Mouse (Mus musculus) lung, adult 18-20 months (tissue): ENCODE measurements around the gene Tmco4.
A peak's percentile ranks its signal among the peaks of the same experiment; 100 is the strongest.
"Not testable (repeated sequence)": the region's sequence is repeated elsewhere in the genome, so short reads cannot be mapped to it uniquely, and the experiment has no call there.

Source experiments
- DNase-seq, 2 experiments: peaks; one replicate each; pipeline ENCODE4 v3.0.0; 2022; ENCODE audit warnings: mixed read lengths in 2 of 2

Gene Tmco4

DNA sequence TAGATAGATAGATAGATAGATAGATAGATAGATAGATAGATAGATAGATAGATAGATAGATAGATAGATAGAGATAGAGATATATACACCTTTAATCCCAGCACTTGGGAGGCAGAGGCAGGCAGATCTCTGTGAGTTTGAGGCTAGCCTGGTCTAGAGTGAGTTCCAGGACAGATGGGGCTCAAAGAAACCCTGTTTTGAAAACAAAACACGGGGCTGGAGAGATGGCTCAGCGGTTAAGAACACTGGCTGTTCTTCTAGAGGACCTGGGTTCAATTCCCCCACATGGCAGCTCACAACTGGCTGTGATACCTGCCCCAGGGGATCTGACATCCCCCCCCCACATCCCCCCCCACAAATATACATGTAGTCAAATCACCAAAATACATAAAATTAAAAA lies 1.9 kb downstream of the Tmco4 start:
- DNase-seq = not testable (repeated sequence)

DNA sequence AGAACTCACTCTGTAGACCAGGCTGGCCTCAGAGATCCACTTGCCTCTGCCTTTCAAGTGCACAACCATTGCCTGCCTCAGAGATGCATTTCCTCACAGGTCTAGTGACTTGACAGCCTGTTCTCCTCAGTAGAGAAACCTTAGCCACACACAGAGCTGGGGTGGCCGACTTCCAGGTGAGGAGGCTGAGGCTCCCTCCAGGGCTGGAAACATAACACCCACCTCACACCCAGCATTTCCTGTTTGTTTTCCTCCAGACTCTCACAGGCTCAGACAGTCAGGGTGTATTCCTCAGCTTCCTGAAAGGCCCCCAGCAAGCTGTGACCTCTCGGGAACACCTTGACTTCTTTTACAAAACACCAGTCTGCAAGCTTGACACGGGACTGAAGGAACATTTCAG lies 2.5 kb downstream of the Tmco4 start:
- no peak for DNase-seq

DNA sequence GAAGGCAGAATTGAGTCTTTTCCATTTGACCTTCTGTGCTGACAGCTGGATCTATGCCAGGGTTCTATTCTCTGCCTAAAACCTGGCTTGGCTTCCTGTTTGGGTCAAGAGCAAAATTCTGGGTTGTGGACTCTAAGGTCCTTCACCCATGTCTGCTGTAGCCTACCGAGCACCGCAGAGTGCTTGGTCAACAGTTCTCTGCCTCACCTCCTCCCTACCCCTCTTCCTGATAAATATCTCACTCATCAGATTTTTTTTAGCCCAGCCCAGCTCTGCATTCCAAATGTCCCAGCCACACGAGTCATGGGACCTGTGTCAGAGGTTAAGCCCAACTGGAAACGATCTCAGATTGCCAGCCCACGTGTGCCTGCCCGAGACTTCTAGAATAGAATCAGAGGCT lies 3.4 kb downstream of the Tmco4 start:
- peak; percentile 31 to 54 for DNase-seq

DNA sequence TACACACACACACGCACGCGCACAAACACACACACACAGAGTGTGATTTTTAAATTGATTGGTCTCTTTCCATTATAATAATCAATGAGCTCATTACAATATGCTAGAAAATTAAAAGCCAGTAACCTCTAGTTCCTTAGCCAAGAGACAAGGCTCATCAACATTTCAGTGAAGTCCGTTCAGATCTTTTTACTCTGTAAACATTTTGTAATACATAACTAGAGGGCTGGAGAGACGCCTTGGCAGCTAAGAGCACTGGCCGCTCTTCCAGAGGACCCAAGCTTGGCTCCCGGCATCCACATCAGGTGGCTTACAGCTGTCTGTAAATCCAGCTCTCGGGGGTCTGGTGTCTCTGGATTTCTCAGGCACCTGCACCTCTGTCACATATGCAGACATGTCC lies 7.3 kb downstream of the Tmco4 start:
- no peak for DNase-seq

DNA sequence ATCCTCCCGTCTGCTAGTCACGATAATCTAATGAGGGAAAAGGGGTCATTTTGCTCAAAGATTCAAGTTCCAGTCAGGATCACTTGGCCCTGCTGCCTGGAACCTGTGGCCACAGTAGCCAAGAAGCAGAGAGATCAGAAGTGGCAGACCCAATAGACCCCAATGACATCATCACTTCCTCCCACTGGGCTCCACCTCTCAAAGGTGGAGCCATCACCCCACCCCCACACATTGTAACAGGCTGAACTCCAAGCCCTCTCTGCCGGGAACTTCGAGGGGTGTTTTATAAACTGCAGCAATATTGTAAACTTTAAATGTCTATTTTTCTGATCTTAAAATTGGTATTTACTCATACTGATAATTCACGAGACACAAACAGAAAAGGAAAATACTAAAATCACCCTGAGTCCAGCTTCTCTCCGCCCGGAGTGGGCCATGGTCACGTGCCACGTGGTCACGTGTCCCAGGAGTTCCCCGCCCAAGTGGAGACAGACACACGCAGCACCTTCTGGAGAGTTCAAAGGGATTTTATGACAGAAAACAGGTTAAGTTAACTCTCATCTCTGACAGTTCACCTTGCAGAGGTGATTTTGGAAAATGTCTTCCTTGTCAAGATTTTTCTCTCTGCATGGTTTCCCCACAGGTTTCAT lies 8.2 kb downstream of the Tmco4 start:
- DNase-seq = no peak

DNA sequence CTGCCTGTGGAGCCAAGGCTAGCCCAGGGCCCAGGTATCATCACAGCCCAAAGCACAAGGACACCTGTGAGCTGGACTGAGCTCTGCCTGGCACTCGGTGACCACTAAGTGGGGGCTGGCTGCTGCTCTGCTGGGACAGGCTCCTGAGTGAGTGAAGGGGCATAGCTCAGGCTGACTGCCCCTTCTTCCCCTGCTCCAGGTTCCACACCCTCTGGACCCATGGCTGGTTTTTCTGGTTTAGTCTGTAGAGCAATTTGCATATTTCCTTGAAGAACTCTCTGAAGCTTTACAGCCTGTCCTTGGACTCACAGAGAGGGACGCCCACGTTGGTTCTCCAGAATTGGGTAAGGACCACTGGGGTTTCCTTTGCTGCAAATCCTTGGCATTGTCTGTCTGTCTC lies 10.7 kb downstream of the Tmco4 start:
- DNase-seq = peak; percentile 18 to 55

DNA sequence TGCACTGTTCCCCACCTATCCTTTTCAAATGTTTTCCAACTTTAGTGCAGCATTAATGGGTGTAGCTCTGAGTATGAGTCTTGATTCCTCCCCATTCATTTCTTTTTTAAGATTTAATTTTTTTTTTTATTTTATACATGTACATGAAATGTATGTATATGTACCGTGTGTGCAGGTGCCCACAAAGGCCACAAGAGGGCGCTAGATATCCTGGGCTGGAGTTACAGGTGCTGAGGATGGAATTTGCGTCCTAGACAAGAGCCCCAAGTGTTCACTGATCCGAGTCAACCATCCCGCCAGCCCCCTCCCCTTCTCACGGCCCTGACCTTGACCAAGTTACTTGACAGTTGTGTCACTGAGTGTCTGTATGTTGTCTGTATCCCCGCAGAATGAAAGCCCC lies 12.1 kb downstream of the Tmco4 start:
- DNase-seq = no peak

DNA sequence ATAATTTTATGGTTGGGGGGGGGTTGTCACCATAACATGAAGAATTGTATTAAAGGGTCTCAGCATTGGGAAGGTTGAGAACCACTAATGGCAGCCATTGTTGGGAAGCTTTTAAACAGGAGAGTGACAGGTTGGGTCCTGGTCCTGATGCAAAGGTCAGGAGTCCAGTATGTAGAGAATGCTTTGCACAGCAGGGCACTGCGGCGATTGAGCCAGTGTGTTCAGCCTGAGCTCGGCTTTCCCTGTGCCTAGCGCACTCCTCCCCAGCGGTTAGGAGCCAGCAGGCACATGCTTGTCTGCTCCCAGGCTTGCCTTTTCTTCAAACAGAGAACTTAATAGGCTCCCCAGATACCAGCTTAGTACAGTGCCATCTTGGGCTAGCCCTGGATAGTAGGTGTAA lies 13.6 kb downstream of the Tmco4 start:
- no peak for DNase-seq

DNA sequence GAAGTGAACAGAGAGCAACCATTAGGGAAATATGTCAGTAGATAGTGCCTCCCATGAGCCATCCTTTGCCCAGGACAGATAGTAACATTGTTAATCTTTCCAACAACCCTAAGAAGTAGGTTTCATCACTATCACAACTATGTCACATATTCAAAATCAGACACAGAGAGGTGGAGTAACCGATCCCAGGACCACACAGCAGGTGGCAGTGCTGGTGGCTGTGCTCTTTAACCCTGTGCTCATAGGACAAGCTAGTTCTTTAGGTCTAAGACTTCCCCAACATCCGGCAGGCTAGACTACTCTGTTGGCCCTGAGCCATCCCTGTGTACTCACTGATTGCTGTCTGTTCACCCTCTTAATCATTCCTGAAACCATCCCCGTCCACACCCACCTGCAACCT lies 21.7 kb downstream of the Tmco4 start:
- no peak for DNase-seq

DNA sequence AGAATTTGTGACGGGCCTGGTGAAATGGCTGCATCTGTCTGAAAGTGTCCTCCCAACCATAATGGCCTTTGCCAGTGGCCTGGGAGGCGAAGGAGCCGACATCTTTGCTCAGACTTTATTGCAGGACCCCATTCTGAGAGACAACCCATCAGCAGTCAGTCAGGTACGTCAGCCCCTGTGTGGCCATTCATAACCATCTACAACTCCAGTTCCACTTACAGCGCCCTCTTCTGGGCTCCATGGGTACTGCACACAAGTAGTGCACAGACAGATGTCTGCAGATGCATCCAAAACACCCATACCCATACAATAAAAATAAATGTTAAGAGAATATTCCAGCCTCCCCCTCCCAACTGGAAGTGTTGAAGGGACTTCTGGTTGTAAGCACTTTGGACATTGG lies 23.7 kb downstream of the Tmco4 start:
- no peak for DNase-seq

DNA sequence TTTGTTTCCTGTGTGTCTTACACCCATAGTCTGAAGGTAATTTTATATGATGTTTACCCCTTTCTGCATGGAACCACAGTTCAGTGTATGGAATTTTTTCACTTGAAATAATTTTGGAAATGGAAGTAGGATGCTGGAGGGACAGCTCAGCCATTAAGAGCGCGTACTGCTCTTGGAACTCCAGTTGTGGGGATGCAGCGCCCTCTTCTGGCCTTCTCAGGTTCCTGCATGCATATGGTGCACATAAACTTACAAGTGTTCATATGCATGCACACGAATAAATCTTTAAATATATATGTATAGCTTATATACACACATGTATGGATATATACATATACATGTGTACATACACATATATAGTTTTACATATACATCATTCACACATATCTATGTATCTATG lies 24.4 kb downstream of the Tmco4 start:
- no peak for DNase-seq

DNA sequence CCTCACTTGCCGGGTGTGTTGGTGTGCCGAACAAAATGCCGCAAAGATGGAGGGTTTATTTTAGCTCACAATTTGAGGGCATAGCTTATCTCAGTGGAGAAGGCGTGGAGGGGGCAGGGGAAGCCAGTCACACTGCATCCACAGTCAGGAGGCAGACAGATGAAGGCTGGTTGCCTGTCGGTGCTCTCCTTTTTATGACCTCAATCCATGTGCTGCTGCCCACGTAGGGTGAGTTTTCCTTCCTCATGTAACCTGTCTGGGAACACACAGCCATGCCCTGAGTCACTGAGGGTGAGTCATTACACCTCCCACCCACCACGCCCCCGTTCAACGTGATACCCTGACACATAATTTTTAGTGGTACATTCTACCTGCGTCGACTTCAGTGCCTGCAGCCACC lies 25.9 kb downstream of the Tmco4 start:
- no peak for DNase-seq

DNA sequence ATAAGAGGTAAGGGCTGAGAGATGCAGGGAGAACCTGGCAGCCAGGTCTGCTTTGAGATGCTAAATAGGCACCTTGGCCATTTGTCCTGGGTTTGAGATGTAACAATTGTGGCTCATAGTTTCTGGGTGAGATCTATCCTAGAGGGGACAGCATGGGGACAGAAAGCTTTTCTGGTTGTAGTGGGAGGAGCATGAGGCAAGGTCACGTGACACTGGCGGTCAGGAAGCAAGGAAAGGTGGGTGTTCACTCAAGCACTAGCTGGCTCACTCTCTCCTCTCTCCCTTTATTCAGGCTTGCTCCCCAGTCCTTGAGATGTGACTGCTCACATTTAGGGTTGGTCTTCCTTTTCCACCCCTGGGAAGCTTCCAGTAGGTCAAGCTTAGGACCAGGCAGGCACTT lies 28.3 kb downstream of the Tmco4 start:
- DNase-seq = peak in 1 of 2 experiments; percentile 32

DNA sequence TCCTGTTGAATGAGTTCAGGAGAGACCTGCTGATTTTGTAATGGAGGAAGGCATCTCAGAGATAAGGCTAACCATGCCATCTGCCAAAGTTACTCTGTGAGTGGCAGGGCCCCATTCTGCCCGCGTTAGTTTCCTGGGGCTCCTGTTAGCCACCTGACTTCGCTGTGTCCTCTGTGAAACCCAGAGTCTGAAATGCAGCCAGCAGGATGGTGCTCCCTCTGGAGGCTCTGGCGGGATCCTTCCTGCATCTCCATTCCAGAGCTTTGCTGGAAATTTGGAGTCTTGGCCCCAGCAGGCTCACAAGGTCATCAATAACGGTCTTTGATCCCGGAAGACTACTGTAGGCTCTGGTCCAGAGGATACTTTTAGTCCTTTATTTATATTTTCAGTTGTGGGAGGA lies 28.7 kb downstream of the Tmco4 start:
- DNase-seq = peak; percentile 29 to 38

DNA sequence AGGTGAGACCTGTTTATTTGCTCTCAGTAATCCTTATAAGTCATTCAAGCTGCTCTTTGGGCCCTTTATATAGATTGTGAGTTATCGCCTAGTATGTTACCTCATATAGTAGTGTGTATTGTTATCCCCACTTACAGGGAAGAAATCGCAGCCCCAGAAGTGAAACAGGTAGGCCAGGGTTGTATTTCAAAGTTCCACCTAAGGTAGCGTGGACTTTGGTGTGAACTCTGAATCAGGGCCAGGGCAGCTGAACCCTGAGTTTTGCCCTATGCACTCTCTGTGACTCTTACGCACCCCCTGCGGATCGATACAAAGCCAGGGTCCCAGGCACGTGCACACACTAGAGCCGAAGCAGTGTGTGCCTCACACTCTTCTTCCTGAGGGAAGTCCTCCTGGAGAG lies 31.4 kb downstream of the Tmco4 start:
- DNase-seq = no peak

DNA sequence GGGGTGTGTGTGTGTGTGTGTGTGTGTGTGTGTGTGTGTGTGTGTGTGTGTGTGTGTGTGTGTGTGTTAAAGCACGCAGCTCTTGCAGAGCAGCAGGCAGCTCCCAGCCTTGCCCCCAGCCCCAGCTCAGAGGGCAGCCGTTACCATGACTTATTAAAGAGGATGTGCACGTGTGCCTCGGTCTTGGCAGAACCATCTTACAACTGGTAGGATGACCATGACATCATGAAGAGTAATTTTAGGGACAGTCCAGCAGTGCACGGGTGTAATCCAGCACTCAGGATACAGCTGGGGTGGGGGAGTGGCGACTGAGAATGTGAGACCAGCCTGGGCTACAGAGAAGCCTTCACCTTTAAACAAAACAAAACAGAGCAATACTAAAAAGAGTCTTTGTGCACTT lies 32.5 kb downstream of the Tmco4 start:
- no peak for DNase-seq

DNA sequence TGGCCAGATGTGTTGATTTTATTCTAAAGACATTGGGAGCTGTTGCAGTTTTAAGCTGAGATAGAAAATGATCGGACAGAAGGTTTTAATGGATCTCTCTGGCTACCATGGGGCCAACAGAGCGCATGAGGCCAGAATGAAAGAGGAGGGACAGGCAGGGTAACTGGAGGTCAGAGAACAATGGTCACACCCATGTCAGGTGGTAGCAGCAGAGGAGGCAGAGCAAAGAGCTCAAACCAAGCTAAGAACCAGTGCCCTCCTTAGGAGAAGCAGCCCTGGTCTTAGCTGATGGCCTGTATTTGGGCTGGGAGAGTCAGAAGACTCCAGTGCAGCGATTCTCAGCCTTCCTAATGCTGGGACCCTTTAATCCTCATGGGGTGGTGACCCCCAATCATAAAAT lies 34.7 kb downstream of the Tmco4 start:
- DNase-seq = no peak

DNA sequence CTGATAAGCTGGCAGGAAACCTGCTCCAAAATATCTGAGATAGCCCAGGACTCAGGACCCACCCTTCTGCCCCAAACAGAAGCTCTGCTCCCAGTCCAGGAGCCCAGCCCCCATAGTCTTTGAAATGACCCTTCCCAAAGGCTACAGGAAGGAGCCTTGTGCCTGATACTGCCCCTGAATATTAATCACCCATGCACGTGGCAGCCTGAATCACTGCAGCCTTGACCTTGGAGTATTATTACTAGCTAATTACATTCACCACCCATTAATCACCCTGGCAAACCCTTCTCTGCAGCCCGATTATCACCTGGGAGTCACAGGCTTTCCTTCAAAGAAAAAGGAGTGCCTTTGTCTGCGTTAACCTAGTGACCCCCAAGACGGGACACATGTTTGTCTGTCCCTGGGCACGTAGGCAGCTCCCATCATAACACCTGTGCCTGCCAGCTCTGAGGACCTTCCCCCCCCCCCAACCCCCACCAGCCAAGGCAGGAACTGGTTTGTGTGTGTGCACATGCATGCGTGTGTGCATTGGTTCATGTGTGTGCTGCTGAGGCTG lies 35.4 kb downstream of the Tmco4 start:
- no peak for DNase-seq

DNA sequence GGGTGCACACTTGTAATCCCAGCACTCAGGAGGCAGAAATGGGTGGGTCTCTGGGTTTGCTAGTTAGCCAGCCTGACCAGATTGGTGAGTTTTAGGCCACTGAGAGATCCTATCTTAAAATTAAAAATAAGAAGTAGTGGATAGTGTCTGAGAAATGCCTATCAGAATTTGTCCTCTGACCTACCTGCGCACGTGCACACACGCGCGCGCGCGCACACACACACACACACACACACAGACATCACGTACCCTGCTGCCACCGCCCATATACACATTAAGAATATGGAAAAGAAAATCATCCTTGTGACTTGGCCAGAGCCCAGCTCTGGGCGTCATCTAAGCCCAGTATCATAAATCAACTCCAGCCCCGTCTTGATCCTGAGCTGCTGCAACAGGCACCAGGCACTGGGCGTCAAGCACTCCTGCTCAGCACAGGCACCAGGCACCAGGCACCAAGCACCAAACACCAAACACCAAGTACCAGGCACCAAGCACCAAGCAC lies 38.6 kb downstream of the Tmco4 start:
- DNase-seq = no peak

DNA sequence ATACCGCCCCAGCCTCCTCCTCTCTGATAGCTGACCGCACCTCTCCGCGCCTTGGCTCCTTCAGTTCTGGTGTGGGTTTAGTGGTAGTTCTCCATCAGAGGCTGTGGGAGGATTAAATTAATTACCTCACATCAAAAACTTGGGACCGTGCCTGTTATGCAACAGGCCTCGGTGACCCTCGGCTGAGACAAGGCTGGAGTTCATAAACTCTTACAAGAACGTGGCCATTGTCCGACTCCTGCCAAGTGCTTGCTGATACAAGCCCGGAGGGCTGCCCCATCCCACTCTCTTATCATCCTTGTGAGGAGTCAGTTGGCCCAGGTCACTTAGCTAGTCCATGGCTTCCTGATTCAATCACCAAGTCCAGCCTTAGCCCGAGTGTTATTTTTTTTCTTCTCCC lies 40.6 kb downstream of the Tmco4 start:
- no peak for DNase-seq

DNA sequence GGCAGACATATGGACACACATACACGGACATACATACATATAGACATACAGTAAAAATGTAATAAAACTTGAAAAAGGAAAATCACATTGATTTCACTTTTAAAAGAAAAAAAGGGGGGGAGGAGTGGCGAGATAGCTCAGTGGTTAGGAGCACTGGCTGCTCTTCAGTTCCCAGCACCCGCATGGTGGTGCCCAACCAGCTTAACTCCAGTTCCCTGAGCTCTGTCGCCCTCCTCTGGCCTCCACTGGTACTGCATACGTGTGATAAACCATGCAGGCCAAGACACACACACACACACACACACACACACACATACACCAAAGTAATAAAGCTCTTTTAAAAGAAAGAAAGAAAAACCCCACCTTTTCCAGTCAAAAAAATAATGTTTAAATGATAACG lies 42.1 kb downstream of the Tmco4 start:
- DNase-seq = no peak

DNA sequence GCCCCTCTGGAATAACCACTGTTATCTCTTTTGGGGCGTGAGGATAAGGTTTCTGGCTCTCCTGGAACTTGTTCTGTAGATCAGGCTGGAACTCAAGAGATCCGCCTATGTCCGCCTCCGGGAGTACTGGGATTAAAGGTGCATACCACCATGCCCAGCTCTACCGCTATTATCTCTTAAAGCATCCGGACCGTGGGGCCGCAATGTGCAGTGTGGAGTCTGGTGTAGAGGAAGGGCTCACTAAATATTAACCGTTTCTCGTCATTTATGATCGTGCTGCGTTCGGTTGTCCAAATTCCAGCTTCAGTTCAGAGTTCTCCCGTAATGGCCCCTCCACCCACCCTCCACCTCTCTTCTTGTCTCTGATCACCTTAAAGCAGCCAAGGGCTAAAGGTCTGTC lies 45.7 kb downstream of the Tmco4 start:
- no peak for DNase-seq

DNA sequence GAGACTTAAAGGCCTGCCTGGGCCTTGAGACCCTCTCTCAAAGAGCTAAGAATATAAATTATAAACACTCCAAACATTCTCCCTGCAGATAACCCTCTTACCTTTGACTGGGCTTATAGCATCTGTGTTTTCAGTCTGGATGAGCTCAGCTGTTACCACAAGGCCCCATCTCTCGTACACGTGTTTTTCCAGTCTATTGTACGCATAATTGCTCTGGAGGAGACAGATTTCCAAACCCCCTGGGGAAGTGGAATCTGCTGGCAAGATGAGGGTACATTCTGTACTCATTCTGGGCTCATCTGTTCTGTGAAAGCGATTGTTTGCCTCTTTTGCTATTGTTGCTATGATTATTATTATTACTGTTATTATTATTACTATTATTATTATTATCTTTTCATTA lies 46.3 kb downstream of the Tmco4 start:
- DNase-seq = no peak

DNA sequence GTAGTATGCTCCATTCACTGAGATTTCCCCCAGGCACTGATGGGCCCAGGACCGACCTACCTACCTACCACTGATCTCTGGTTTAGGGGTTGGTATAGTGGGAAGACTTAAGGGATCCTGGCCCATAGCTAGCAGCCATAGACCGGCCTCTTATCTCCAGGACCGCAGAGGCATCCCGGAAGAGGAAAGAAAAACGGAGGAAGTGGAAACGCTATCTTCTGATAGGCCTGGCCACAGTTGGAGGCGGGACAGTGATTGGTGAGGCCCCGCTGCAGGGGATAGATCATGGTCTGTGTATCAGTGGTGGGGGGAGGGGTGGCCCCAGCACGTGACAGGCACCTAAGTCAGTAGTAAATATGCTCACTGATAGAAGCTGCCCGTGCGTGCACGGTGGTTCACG lies 46.7 kb downstream of the Tmco4 start:
- DNase-seq = no peak

DNA sequence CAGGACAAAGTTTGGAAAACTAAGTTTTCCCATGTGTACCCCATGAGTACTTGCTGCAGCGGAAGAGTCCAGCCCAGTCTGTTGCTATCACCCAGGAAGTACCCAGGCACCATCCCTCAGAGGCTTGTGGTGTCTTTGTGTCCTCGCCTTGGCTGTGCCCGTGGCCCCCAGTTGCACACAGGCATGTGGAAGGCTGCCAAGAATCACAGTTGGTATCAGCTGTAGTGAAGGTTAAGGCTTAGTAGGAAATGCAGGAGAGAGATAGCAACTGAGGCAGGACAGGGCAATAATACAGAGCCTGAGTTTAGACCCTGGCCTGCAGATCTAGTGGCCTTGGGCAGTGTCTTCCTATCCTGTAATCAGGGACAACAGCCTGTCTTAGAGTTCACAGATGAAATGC lies 47.7 kb downstream of the Tmco4 start:
- DNase-seq = no peak
